Comparison of ENCODE assay signal across 20 mouse cellular contexts in the genomic region with DNA sequence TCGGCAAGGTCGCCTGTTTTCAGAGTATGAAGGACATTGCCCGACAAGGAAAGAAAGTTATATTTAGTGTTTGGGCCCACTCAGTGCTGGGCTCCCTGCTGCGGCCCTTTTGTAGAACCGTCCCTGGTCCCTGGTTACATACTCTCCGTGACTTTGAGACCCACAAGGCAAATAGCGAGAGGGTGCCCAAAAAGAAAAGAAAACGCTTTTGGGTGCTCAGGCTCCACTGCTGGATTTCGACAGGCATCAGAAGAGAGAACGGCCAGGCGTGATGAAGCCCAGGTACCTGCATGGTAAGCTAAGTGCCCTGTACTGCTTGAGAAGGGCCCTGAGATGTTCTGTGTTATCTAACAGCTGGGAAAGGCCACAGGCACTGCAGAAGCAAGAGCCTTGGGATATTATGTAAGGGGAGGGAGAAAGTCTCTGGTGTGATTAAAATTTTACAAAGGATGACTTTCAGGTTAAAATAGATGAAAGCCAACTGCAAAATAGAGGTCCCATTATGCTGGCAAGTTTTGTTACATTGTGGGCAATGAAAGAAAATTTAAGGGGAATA. TPM values are rescaled to one million over a fixed set of nuclear protein-coding genes. Genes with fewer than 3 reads are reported as not detected.
DNase-seq lines count a peak whose midpoint lies in the region; ATAC-seq and TF ChIP-seq lines count a peak whose summit lies in the region.
"Had no signal": no experiment of that assay in that cellular context is flagged by ENCODE, and none has a peak within 500 bp of the region (broad histone marks: within the 10 kb centered on the region; RNA-seq: fewer than 3 reads in every experiment).

No protein-coding gene starts in this region.

- no peak for TF ChIP-seq CTCF in kidney, adult 2 months (conservative IDR thresholded peaks at IDR 0.05; ENCODE audit: insufficient read depth, insufficient read length, low read depth, low read length)

- no peaks in the 10 kb centered on the region for H3K4me1 ChIP-seq in kidney, adult 2 months (ENCODE audit: control insufficient read depth, insufficient read depth, low read length)
- H3K4me1 ChIP-seq in heart, embryonic 15.5 days (replicated peaks), result peaks cover 20% of the 10 kb centered on the region
- H3K4me1 ChIP-seq: intestine, embryonic 15.5 days had no signal

- peak overlapping the region; percentile 9; the same call in 1 of the 2 replicates for H3K27ac ChIP-seq in kidney, adult 2 months (ENCODE audit: insufficient read depth, low read depth, low read length)
- H3K27ac ChIP-seq in heart, embryonic 15.5 days, result peak overlapping the region; percentile 83
- H3K27ac ChIP-seq: hindbrain, embryonic 15.5 days; intestine, embryonic 15.5 days; kidney, embryonic 15.5 days; midbrain, embryonic 13.5 days had no signal

- TF ChIP-seq POLR2A in kidney, adult 2 months (IDR thresholded peaks at IDR 0.05; ENCODE audit: low read depth, low read length), result no peak

- H3K4me3 ChIP-seq in kidney, adult 2 months (ENCODE audit: insufficient read depth, low read depth, low read length), result no peak overlapping the region; the same call in 1 of the 2 replicates
- H3K4me3 ChIP-seq in heart, embryonic 15.5 days, result peak overlapping the region; percentile 41
- H3K4me3 ChIP-seq: hindbrain, embryonic 15.5 days; intestine, embryonic 15.5 days; kidney, embryonic 15.5 days; midbrain, embryonic 13.5 days; myocyte had no signal

- 80% methylated on average over 11 of the region's 11 CpGs for WGBS in kidney, adult 2 months
- WGBS in heart, embryonic 15.5 days, result 54% methylated on average over 11 of the region's 11 CpGs

- no peaks in the 10 kb centered on the region for H3K36me3 ChIP-seq in kidney, adult 2 months (ENCODE audit: control insufficient read depth, insufficient read depth, low read length)
- H3K36me3 ChIP-seq in heart, embryonic 15.5 days, result no peaks in the 10 kb centered on the region
- H3K36me3 ChIP-seq: hindbrain, embryonic 15.5 days; intestine, embryonic 15.5 days; kidney, embryonic 15.5 days; midbrain, embryonic 13.5 days had no signal

- peak; percentile 45 for DNase-seq in adrenal gland, adult 2 months
- DNase-seq in adrenal gland, adult 8-10 months, result no peak
- peak; percentile 88 for DNase-seq in heart, adult 11 months
- DNase-seq in heart, adult 18-20 months, result no peak
- no peak for DNase-seq in kidney, adult 2 months
- DNase-seq in kidney, postnatal 14 days, result no peak
- no peak for DNase-seq in right cerebral cortex, postnatal 10 days (ENCODE audit: low spot score in 2 of 2)
- DNase-seq: adrenal gland, postnatal 25 days; cerebellum, adult 18-20 months; cerebellum, postnatal 25 days; lung, adult 18-20 months; lung, postnatal 14 days had no signal

- H3K9ac ChIP-seq in heart, embryonic 15.5 days, result peak overlapping the region; percentile 38
- H3K9ac ChIP-seq: hindbrain, embryonic 15.5 days; intestine, embryonic 15.5 days; kidney, embryonic 15.5 days; midbrain, embryonic 13.5 days had no signal

- 0 out of 2 replicates have a peak, but pooled peaks have one; percentile 25 for ATAC-seq in heart, embryonic 15.5 days (replicated peaks; ENCODE audit: insufficient number of reproducible peaks, insufficient read depth, low FRiP score, low read depth)
- ATAC-seq: intestine, embryonic 15.5 days; Patski had no signal

- no peaks in the 10 kb centered on the region for H3K9me3 ChIP-seq in heart, embryonic 15.5 days (replicated peaks)
- H3K9me3 ChIP-seq: hindbrain, embryonic 15.5 days; intestine, embryonic 15.5 days; kidney, embryonic 15.5 days; midbrain, embryonic 13.5 days had no signal

- H3K27me3 ChIP-seq in kidney, adult 2 months (replicated peaks; ENCODE audit: control insufficient read depth, insufficient read depth, low read length), result no peaks in the 10 kb centered on the region
- H3K27me3 ChIP-seq in heart, embryonic 15.5 days, result no peaks in the 10 kb centered on the region
- H3K27me3 ChIP-seq: hindbrain, embryonic 15.5 days; intestine, embryonic 15.5 days; kidney, embryonic 15.5 days; midbrain, embryonic 13.5 days; Patski had no signal

- peak overlapping the region; percentile 57 for H3K4me2 ChIP-seq in heart, embryonic 15.5 days
- H3K4me2 ChIP-seq: hindbrain, embryonic 15.5 days; intestine, embryonic 15.5 days; kidney, embryonic 15.5 days; liver, embryonic 11.5 days; midbrain, embryonic 13.5 days had no signal

RNA-seq across cellular contexts. Expression of gene Filip1l, which starts 0.4 kb away (rescaled TPM):
- 10 to 100 TPM; 23.0 to 23.1 TPM for total RNA-seq in adrenal gland, adult 2 months (2021)
- 0.90 and 0.99 TPM in 2 replicates for polyA plus RNA-seq in adrenal gland, adult 2 months (2012; rRNA removed)
- total RNA-seq in adrenal gland, adult 8-10 months (2022), result 10 to 100 TPM; 15.2 to 32.3 (median 24.5) TPM
- total RNA-seq in heart, adult 18-20 months (2021), result 10 to 100 TPM; 26.0 to 34.6 TPM
- 4.9 and 6.9 TPM in 2 replicates for polyA plus RNA-seq in kidney, adult 2 months (2012; rRNA removed)
- polyA plus RNA-seq in heart, embryonic 15.5 days (2015; fragmentation: Nextera tagmentation; extraction: Ambion mirVana), result 24.0 and 25.0 TPM in 2 replicates

Comparison
In these comparisons a context has a peak if more than half of its experiments do, and no peak if none do; other contexts are left out.
1. DNase-seq: peak in adrenal gland, adult 2 months (single experiment) and heart, adult 11 months (single experiment); none in adrenal gland, adult 8-10 months (single experiment), heart, adult 18-20 months (0 of 2), kidney, adult 2 months (single experiment), kidney, postnatal 14 days (single experiment) and right cerebral cortex, postnatal 10 days (0 of 2).